Mouse (Mus musculus): ENCODE data around the gene Rps27l.
A peak's percentile ranks its signal among the peaks of the same experiment; 100 is the strongest.

Gene Rps27l

DNA sequence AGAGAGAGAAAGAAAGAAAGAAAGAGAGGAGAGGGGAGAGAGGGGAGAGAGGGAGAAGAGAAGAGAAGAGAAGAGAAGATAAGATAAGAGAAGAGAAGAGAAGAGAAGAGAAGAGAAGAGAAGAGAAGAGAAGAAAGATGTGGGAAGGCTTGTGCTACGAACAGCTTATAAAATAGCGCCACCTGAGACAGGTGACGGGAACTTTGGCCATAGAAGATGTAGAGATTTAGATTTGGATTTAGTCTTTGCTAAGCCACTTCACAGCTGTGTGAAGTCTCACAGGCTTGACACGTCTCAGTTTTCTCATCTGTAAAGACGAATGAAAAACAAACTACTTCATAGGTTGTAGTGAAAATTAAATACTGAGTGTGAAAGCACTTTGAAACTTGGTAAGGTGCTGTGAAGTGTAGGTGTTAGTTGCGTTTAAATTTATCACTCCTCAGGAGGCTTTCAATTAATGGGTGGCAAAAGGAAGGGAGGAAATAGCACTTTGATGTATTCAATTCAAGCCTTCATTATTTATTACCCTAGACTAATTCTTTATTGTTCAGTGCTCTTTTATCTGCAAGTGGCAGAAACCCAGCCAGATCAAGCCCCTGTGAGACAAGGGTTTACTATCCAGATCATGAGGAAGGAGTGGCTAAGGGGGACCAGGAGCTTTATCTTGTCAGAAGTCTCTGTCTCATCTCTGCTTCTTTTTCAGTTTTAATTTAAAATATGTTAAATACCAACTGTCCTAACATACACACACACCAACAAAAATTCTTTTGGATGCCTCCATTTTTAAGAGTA, 25.2 kb upstream of the Rps27l start:
- DNase-seq (ENCODE audit: low spot score in 2 of 2) = no peak

- peak in 1 of 2 experiments; percentile 58 for DNase-seq (ENCODE audit: low spot score in 2 of 2)
Observed at GRCm38 (mm10) chr9:66922076-66922475, 23.8 kb upstream of the Rps27l start.

DNA sequence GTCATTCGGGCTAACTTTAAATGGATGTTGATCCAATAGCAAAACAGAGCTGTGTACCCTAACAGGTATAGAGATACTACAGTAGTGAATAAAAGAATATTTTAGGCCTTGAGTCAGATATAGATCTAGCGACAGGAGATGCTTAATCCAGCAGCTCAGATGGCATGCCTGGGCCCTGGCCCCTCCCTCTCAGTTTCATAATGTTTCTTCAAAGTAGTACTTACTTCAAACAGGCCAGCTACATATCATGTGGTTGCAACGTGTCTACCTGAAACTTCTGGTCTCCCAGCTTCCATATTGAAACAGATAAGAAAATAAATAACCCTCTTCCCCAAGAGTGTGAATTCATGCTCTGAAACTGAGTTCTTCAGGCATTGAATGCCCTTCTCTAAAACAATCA, 20.0 kb upstream of the Rps27l start:
- no peak for DNase-seq (ENCODE audit: low spot score in 2 of 2)

DNA sequence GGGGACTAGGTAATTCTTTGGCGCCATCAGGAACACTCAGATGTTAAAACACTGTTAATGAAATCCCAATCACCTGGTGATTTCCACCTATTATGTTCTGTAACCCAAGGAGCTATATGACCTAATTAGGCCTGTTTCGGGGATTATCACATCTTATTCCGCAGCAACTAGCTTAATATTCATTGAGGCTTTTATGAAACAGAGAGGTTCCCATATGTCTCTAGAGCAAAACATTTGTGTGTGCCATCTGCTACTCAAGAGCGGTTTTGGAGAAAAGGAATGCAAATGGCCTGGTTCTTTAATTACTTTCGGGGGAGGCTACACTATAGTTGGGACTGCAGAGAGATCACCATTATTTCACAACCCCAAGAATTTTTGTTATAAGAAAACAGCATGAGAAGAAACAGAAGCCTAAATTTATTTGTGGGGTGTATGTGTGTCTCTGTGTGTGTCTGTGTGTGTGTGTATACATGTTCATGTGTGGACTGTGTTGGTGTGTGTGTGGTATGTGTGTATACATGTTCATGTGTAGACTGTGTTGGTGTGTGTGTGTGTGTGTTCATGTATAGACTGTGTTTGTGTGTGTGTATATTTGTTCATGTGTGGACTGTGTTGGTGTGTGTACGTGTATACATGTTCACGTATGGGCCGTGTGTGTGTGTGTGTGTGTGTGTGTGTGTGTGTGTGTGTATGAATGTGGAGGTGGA, 18.0 kb upstream of the Rps27l start:
- no peak for DNase-seq (ENCODE audit: low spot score in 2 of 2)

DNA sequence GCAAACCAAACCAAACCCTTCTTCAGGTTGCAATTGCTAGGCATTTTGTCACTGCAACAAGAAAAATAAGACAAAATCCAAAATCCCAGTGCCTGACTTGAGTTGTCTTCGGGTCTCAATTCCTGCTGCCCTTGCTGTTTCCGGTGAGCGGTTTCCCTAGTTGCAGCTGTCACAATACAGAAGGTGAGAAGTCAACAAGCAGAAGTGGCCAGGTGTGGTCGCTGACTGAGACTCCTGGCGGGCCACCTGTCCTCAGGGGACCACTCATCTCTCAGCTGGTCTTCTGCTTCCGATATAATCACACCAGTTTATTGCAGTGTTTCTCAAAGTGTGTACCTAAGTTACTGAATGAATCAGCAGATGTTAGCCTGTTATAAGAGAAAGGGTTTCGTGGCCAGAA, 15.5 kb upstream of the Rps27l start:
- no peak for DNase-seq (ENCODE audit: low spot score in 2 of 2)

DNA sequence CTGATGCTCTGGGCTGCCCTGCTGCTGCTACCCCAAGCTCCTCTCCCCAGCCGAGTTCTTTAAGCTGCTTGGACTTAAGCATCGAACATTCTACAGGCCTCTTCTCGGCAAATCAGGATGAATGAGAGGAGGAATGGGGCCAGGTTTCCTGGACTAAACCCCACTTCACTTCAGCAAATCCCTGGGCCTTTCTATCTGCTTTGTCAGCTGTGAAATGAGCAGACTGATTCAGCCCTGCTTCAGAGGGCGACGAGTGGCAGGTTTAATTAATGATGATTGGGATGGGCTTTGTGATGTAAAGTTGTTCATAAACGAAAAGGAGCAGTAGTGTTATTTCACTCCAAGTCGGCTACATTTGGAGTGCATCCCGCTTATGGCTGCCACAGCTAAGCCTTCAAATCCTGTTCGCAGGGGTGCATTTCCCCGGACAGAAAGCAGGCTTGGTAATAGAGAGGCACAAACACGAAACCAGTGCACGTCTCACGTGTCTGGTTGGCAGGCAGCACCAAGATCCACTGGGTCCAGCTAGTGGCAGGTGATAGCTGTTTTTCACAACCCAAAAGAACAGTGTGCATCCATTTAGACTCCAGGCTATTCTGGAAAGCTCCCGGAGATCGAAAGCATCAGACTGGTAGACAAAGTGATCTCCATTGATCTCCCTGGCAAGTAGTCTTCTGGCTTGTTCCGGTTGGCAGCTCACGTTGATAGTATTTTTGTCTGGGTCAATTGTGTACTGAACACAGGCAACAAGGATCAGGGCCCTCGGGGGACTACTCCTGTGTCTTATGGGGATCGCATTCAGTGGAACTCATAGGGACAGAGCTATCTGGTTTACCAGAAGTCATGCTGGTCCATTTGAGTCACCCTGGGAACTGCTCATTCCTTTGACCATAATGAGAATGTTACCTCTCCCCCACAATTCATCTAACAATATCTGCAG, 11.7 kb upstream of the Rps27l start:
- no peak for DNase-seq (ENCODE audit: low spot score in 2 of 2)

GRCm38 (mm10) chr9:66937507-66937906, 8.4 kb upstream of the Rps27l start:
- DNase-seq (ENCODE audit: low spot score in 2 of 2) = no peak

- peak; percentile 47 to 54 for DNase-seq (ENCODE audit: low spot score in 2 of 2)
Observed at GRCm38 (mm10) chr9:66938836-66939235, 7.0 kb upstream of the Rps27l start.

GRCm38 (mm10) chr9:66945161-66945560, 725 bp upstream of the Rps27l start:
- DNase-seq (ENCODE audit: low spot score in 2 of 2) = no peak

DNA sequence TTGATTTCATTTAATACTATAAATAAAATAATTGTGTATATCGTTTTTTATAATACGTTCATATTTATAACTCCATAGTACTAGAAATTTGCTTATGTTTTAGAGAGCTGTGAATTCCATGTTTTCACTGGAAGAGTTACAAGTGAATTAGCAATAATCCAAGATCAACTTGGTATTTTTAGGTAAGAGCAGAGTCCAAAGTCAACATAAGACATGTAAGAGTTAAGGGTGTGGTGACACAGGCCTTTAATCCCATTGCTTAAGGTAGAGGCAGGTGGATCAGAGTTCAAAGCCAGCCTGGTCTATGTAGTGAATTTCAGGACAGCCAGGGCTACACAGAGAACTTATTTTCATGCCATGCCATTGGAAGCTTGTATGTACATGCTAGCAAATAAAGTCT, 2.6 kb downstream of the Rps27l start:
- DNase-seq (ENCODE audit: low spot score in 2 of 2) = no peak

GRCm38 (mm10) chr9:66952321-66952720, 6.4 kb downstream of the Rps27l start:
- DNase-seq (ENCODE audit: low spot score in 2 of 2) = no peak

DNA sequence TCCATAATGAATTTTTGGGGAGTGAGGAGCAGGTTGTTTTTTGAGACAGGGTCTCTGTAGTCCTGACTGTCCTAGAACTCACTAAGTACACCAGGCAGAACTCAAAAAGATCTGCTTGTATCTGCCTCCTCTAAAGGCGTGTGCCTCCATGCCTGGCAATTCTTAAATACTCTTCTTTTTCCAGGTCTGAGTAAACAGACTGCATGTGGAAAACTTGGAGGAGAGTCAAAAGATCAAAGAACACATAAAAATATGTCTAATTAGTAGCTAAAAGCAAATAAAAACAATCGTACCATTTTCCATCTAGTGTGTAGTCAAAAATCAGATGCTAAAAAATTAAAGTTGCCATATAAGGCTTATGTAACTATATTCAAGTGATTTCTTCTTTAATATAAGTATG, 7.0 kb downstream of the Rps27l start:
- DNase-seq (ENCODE audit: low spot score in 2 of 2) = no peak

- DNase-seq (ENCODE audit: low spot score in 2 of 2) = no peak
Observed at GRCm38 (mm10) chr9:66957451-66957850, 11.6 kb downstream of the Rps27l start.

GRCm38 (mm10) chr9:66961478-66961877, 15.6 kb downstream of the Rps27l start:
- no peak for DNase-seq (ENCODE audit: low spot score in 2 of 2)

DNA sequence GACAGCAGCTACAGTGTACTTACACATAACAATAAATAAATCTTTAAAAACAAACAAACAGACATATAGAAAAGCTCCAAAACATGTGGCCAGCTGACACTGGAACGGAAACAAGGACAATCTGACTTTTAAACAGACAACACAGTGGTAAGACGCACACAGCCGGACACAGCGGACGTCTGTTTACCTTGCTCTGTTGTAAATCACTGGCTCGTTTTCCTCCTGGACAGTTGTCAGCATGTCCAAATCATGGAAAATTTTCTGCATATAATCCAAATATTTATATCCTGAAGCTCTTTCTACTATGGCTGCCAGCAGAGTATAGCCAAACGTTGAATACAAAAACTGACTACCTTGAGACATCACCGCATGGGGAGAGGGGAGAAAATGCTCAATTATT, 21.6 kb downstream of the Rps27l start:
- DNase-seq (ENCODE audit: low spot score in 2 of 2) = no peak

DNA sequence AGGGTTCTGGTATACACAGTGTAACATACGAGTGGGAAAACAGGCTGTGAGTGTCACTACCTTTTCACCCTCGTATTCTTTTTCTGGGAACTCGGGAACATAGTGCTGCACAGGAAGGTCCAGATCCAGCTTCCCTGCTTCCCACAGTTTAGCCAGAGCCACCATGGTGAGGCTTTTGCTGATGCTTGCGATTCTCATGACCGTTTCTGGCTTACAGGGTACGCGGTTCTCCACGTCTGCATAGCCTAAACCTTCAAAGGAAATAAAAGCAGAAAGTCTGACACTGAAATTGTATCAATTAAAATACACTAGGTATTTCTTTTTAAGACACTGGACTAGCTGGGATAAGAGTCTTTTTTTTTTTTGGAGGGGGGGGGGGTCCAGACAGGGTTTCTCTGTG, 25.2 kb downstream of the Rps27l start:
- no peak for DNase-seq (ENCODE audit: low spot score in 2 of 2)

GRCm38 (mm10) chr9:66974721-66975225, 28.9 kb downstream of the Rps27l start:
- DNase-seq (ENCODE audit: low spot score in 2 of 2) = peak; percentile 86 to 91

- DNase-seq (ENCODE audit: low spot score in 2 of 2) = peak; percentile 89 to 91
Observed at GRCm38 (mm10) chr9:66975239-66975645, 29.4 kb downstream of the Rps27l start, which contains the start of gene Lactb. Gene Lactb, minus strand, starts transcription at chr9:66975484.

- no peak for DNase-seq (ENCODE audit: low spot score in 2 of 2)
Observed at GRCm38 (mm10) chr9:66977121-66977520, 31.2 kb downstream of the Rps27l start.

- DNase-seq (ENCODE audit: low spot score in 2 of 2) = peak in 1 of 2 experiments; percentile 15
Observed at GRCm38 (mm10) chr9:66977982-66978381, 32.1 kb downstream of the Rps27l start.

- no peak for DNase-seq (ENCODE audit: low spot score in 2 of 2)
Observed at GRCm38 (mm10) chr9:66978468-66978867, 32.6 kb downstream of the Rps27l start.

GRCm38 (mm10) chr9:66980458-66980857, 34.6 kb downstream of the Rps27l start:
- peak; percentile 59 to 76 for DNase-seq (ENCODE audit: low spot score in 2 of 2)
